Mouse (Mus musculus): ENCODE results near the gene Cd40. TPM values are rescaled to one million over a fixed set of nuclear protein-coding genes. Genes with fewer than 3 reads are reported as not detected.

Cd40 gene
- 0.89 TPM for polyA plus RNA-seq (2014; fragmentation: Illumina TruSeq; extraction: RNeasy Lipid Tissue Mini Kit (QIAGEN cat#74804); ENCODE audit: low replicate concordance)

DNA sequence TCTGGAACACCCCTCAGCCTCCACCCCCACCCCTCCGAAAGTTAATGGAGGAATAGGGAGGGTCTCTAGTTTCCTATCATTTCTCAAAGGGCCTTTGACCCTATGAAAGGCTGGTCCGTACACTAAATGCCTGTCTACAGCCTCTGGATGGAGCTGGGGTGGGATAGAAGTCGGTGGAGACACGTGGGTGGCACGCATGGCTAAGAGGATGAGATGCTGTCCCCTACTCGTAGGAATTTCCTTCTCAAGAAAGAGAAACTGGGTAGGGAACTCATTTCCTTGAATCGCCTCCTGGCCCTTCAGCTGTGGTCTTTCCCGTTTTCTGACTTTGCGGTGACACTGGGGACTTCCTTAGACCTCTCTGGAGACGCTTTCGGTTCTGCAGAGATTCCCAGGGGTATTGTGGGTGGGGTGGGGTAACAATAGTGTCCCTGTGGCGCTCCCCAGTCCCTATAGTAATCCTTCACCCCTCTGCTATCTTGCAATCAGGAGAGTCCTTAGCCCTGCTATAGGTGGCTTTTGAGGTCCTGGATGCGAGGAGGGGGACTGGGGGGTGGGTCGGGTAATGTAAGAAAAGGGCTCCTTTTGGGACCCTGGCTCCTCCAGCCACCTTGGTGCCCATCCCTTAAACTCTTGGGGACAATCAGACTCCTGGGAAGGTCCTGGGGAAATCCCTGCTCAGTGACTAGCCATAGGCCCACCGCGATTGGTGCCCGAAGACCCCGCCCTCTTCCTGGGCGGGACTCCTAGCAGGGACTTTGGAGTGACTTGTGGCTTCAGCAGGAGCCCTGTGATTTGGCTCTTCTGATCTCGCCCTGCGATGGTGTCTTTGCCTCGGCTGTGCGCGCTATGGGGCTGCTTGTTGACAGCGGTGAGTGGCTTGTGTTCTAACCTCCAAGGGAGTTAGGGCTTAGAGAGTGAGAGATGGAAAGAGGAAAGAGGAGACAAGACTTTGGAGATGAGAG is at the start of gene Cd40:
Gene Cd40 (plus strand): TSS at position 740 of the 965 bp plus-strand sequence.

DNA sequence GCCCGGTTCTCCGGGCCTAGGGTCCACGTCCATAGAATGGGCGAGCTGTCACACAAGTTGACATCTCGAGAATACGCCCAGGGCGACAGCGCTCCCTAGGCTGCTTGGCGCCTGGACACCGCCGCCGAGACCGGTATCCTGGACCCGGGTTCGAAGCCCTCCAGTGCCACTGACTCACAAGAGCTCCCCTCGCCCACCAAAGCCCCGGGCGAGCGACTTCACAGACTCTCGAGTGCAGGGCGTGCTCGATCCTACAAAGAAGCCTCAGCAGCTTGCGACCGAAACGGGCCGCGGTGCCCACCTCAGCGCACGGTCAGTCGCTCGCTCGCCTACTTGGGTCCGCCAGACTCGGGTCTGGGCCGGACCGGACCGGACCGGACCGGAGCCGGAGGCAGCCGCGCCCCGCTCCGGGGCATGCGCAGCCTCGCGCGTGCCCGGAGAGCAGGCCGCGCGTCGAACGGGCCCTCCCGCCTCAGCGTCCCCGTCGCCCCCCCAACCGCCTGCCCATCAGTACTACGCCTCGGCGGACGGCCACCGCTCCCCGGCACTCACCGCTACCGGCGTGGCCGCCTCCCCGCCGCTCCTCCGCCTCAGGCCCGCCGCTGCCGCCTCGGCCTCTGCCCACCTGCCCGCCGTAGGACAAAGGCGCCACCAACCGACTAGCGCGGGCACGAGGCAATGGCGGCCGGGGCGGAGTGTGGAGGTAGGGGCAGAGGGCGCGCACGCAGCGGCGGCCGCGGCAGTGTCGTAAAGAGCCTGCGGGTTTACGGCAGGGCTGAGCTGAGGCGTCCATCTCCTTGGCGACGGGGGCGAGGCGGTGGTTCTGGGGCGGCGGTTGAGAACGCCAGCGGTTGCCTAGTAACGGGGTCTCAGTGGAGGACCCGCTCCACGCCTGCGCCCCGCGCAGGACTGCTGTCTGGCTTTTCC is 21.0 kb upstream of the Cd40 start, which contains the start of gene Ncoa5:
Gene Ncoa5 (minus strand): TSS at position 737 of the 927 bp plus-strand sequence.

DNA sequence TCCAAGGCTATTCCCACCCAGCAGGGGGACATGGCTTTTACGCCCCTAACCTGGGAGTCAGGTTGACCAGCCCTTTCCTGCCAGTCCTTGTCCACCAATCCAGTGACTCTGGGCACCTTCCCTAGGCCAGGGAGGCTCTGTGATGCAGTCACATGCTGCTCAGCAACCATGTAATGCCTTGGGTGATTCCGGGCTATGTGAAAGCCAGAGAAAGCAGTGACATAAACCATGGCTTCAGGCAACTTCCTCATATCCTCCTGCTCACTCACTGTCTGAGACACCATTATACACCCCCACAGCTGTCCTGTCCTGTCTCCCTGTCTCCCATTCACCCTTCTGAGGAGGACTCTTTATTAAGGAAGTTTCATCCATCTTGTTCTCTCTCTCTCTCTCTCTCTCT is 35.2 kb downstream of the Cd40 start, which contains the start of gene 1700025C18Rik:
Gene 1700025C18Rik (minus strand): TSS at position 101 of the 400 bp plus-strand sequence.

Other genes starting within 250 kb of the Cd40 start
- 1.1 TPM for gene Zswim1, start 232.9 kb upstream of the Cd40 start, polyA plus RNA-seq (2014; fragmentation: Illumina TruSeq; extraction: RNeasy Lipid Tissue Mini Kit (QIAGEN cat#74804); ENCODE audit: low replicate concordance)
- gene Spata25, start 227.1 kb upstream of the Cd40 start, polyA plus RNA-seq (2014; fragmentation: Illumina TruSeq; extraction: RNeasy Lipid Tissue Mini Kit (QIAGEN cat#74804); ENCODE audit: low replicate concordance): not detected
- gene Ctsa, start 222.8 kb upstream of the Cd40 start, polyA plus RNA-seq (2014; fragmentation: Illumina TruSeq; extraction: RNeasy Lipid Tissue Mini Kit (QIAGEN cat#74804); ENCODE audit: low replicate concordance): 26.4 TPM
- not detected for gene Neurl2, start 222.2 kb upstream of the Cd40 start, polyA plus RNA-seq (2014; fragmentation: Illumina TruSeq; extraction: RNeasy Lipid Tissue Mini Kit (QIAGEN cat#74804); ENCODE audit: low replicate concordance)
- gene Pltp, start 197.9 kb upstream of the Cd40 start, polyA plus RNA-seq (2014; fragmentation: Illumina TruSeq; extraction: RNeasy Lipid Tissue Mini Kit (QIAGEN cat#74804); ENCODE audit: low replicate concordance): 0.30 TPM
- 3.1 TPM for gene Pcif1, start 176.3 kb upstream of the Cd40 start, polyA plus RNA-seq (2014; fragmentation: Illumina TruSeq; extraction: RNeasy Lipid Tissue Mini Kit (QIAGEN cat#74804); ENCODE audit: low replicate concordance)
- gene Zfp335, start 143.9 kb upstream of the Cd40 start, polyA plus RNA-seq (2014; fragmentation: Illumina TruSeq; extraction: RNeasy Lipid Tissue Mini Kit (QIAGEN cat#74804); ENCODE audit: low replicate concordance): 0.15 TPM
- gene Mmp9, start 114.8 kb upstream of the Cd40 start, polyA plus RNA-seq (2014; fragmentation: Illumina TruSeq; extraction: RNeasy Lipid Tissue Mini Kit (QIAGEN cat#74804); ENCODE audit: low replicate concordance): 12.7 TPM
- not detected for gene Slc12a5, start 94.8 kb upstream of the Cd40 start, polyA plus RNA-seq (2014; fragmentation: Illumina TruSeq; extraction: RNeasy Lipid Tissue Mini Kit (QIAGEN cat#74804); ENCODE audit: low replicate concordance)
- gene Ncoa5, start 20.8 kb upstream of the Cd40 start, polyA plus RNA-seq (2014; fragmentation: Illumina TruSeq; extraction: RNeasy Lipid Tissue Mini Kit (QIAGEN cat#74804); ENCODE audit: low replicate concordance): 5.7 TPM
- gene 1700025C18Rik, start 35.1 kb downstream of the Cd40 start, polyA plus RNA-seq (2014; fragmentation: Illumina TruSeq; extraction: RNeasy Lipid Tissue Mini Kit (QIAGEN cat#74804); ENCODE audit: low replicate concordance): not detected
- gene Cdh22, start 179.2 kb downstream of the Cd40 start, polyA plus RNA-seq (2014; fragmentation: Illumina TruSeq; extraction: RNeasy Lipid Tissue Mini Kit (QIAGEN cat#74804); ENCODE audit: low replicate concordance): not detected
- 11.7 TPM for gene Slc35c2, start 232.2 kb downstream of the Cd40 start, polyA plus RNA-seq (2014; fragmentation: Illumina TruSeq; extraction: RNeasy Lipid Tissue Mini Kit (QIAGEN cat#74804); ENCODE audit: low replicate concordance)

Data from small intestine, adult 10 weeks (tissue).